ENCODE assay signal across 8 mouse cellular contexts in the genomic region with DNA sequence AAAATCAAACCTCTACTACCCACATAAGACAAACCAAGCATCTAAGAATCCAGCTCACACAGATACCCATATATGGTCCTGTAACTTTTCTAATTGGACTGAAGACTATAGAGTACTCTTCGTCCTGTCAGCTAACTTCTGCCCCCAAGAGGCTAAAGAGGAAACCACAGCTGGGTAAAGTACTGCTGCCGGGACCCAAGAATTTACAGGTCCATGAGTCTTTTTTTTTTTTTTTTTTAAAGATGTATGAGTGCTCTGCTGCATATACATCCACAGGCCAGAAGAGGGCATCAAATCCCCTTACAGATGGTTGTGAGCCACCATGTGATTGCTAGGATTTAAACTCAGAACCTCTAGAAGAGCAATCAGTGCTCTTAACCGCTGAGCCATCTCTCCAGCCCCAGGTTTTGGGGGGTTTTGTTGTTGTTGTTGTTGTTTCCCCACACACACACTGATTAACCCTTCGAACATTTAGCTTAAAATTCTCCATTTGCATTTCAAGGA. TPM values are rescaled to one million over a fixed set of nuclear protein-coding genes. Genes with fewer than 3 reads are reported as not detected.
DNase-seq lines count a peak whose midpoint lies in the region; ATAC-seq and TF ChIP-seq lines count a peak whose summit lies in the region.

No protein-coding gene starts in this region.

- intact Hi-C loops in heart, postnatal 25 days (cut with DNase I) = loop anchor here (10.0 kb wide), 1 partner anchor 51 kb away; no protein-coding TSS in a partner anchor

- peak overlapping the region; percentile 93; the same call in 1 of the 2 replicates for H3K4me3 ChIP-seq in G1E (ENCODE audit: low read depth, low read length)
- H3K4me3 ChIP-seq in forebrain, embryonic 15.5 days = peak overlapping the region; percentile 58
- H3K4me3 ChIP-seq in neural tube, embryonic 13.5 days = peak overlapping the region; percentile 84

- no peaks in the 10 kb centered on the region for H3K9me3 ChIP-seq in G1E (replicated peaks)
- H3K9me3 ChIP-seq in forebrain, embryonic 15.5 days = no peaks in the 10 kb centered on the region
- H3K9me3 ChIP-seq in neural tube, embryonic 13.5 days = no peaks in the 10 kb centered on the region

- WGBS in forebrain, embryonic 15.5 days = 0% methylated on average over 4 of the region's 4 CpGs
- WGBS in large intestine, adult 2 months = under 1% methylated on average over 4 of the region's 4 CpGs
- 2% methylated on average over 4 of the region's 4 CpGs for WGBS in neural tube, embryonic 13.5 days

- H3K4me2 ChIP-seq in forebrain, embryonic 15.5 days (replicated peaks) = peak overlapping the region; percentile 72
- H3K4me2 ChIP-seq in neural tube, embryonic 13.5 days = peak overlapping the region; percentile 90

- DNase-seq in G1E (ENCODE audit: low spot score) = peak; percentile 47
- DNase-seq in c-Kit-positive CD71-positive TER-119-positive erythroid progenitor cells, embryonic 14.5 days (ENCODE audit: low spot score) = peak; percentile 69
- peak; percentile 30 for DNase-seq in heart, postnatal 25 days (ENCODE audit: low spot score)
- peak; percentile 67 for DNase-seq in large intestine, adult 2 months (ENCODE audit: low read depth, low spot score)
- peak; percentile 77 to 82 for DNase-seq in lung, adult 18-20 months
- DNase-seq in testis, postnatal 14 days (ENCODE audit: low spot score) = peak; percentile 72

- H3K9ac ChIP-seq in forebrain, embryonic 15.5 days (replicated peaks) = 0 out of 2 replicates have a peak overlapping the region, but pooled peaks have one; percentile 35
- H3K9ac ChIP-seq in neural tube, embryonic 13.5 days = peak overlapping the region; percentile 56; the same call in 1 of the 2 replicates

- peaks cover 16% of the 10 kb centered on the region for H3K4me1 ChIP-seq in G1E (ENCODE audit: insufficient read depth, low read depth, low read length)
- peaks cover 24% of the 10 kb centered on the region for H3K4me1 ChIP-seq in forebrain, embryonic 15.5 days
- H3K4me1 ChIP-seq in neural tube, embryonic 13.5 days (replicated peaks) = peaks cover 17% of the 10 kb centered on the region

- peak overlapping the region; percentile 77 for H3K27ac ChIP-seq in forebrain, embryonic 15.5 days (replicated peaks)
- H3K27ac ChIP-seq in neural tube, embryonic 13.5 days (replicated peaks) = peak overlapping the region; percentile 85

- TF ChIP-seq CTCF in G1E (IDR thresholded peaks at IDR 0.05; ENCODE audit: low read depth, low read length) = no peak; the same call in 1 of the 2 replicates

- no peaks in the 10 kb centered on the region for H3K27me3 ChIP-seq in G1E (ENCODE audit: insufficient read depth, low read length)
- no peaks in the 10 kb centered on the region for H3K27me3 ChIP-seq in forebrain, embryonic 15.5 days
- no peaks in the 10 kb centered on the region for H3K27me3 ChIP-seq in neural tube, embryonic 13.5 days

- peaks cover 24% of the 10 kb centered on the region for H3K36me3 ChIP-seq in G1E (replicated peaks)
- H3K36me3 ChIP-seq in forebrain, embryonic 15.5 days = peaks cover 19% of the 10 kb centered on the region
- peaks cover 21% of the 10 kb centered on the region for H3K36me3 ChIP-seq in neural tube, embryonic 13.5 days

- ATAC-seq in G1E (ENCODE audit: extremely low read depth, insufficient number of reproducible peaks, low FRiP score, poor library complexity, severe bottlenecking) = peak; percentile 29; the same call in 1 of the 2 replicates
- ATAC-seq in forebrain, embryonic 15.5 days (replicated peaks) = peak; percentile 39
- peak; percentile 51 for ATAC-seq in neural tube, embryonic 13.5 days (ENCODE audit: low read depth)

RNA-seq across cellular contexts. Expression of a gene that starts 1.1 kb away (rescaled TPM):
- total RNA-seq in G1E (2014; fragmentation: Nextera tagmentation) (29.3 and 36.9 TPM in 2 replicates), G1E (2017) (20.6 and 23.2 TPM in 2 replicates)
- polyA plus RNA-seq in G1E (2012) = 11.7 and 19.5 TPM in 2 replicates
- 85.5 and 85.7 TPM in 2 replicates for polyA plus RNA-seq in forebrain, embryonic 15.5 days (2015; fragmentation: Nextera tagmentation; extraction: Ambion mirVana)
- 10 to 100 TPM; 19.8 to 20.9 TPM for total RNA-seq in heart, postnatal 25 days (2021)
- polyA plus RNA-seq in large intestine, adult 2 months (2012; rRNA removed) = 32.7 and 42.6 TPM in 2 replicates
- polyA plus RNA-seq in neural tube, embryonic 13.5 days (2015; fragmentation: Nextera tagmentation; extraction: Ambion mirVana) = 69.9 and 78.4 TPM in 2 replicates

RNA-seq across cellular contexts. Expression of a gene that starts 9.1 kb away (rescaled TPM):
- 0.29 TPM in 1 of 2 replicates, not detected in the other for total RNA-seq in G1E (2014; fragmentation: Nextera tagmentation)
- total RNA-seq in G1E (2017) = 0.29 and 0.38 TPM in 2 replicates
- polyA plus RNA-seq in G1E (2012) = 0.02 TPM in 2 replicates
- polyA plus RNA-seq in forebrain, embryonic 15.5 days (2015; fragmentation: Nextera tagmentation; extraction: Ambion mirVana) = 1.8 and 1.9 TPM in 2 replicates
- total RNA-seq in heart, postnatal 25 days (2021) = under 1 TPM in 1 of 2 experiments, not detected in 1; 0.36 TPM
- 0.62 and 0.69 TPM in 2 replicates for polyA plus RNA-seq in large intestine, adult 2 months (2012; rRNA removed)
- 1.3 and 1.5 TPM in 2 replicates for polyA plus RNA-seq in neural tube, embryonic 13.5 days (2015; fragmentation: Nextera tagmentation; extraction: Ambion mirVana)

RNA-seq across cellular contexts. Expression of a gene that starts 30.1 kb away (rescaled TPM):
- total RNA-seq in G1E (2014; fragmentation: Nextera tagmentation) (not detected in 2 replicates), G1E (2017) (0.12 TPM in 1 of 2 replicates, not detected in the other)
- polyA plus RNA-seq in G1E (2012) = not detected in 2 replicates
- polyA plus RNA-seq in forebrain, embryonic 15.5 days (2015; fragmentation: Nextera tagmentation; extraction: Ambion mirVana) = not detected in 2 replicates
- total RNA-seq in heart, postnatal 25 days (2021) = not detected
- polyA plus RNA-seq in large intestine, adult 2 months (2012; rRNA removed) = not detected in 2 replicates
- polyA plus RNA-seq in neural tube, embryonic 13.5 days (2015; fragmentation: Nextera tagmentation; extraction: Ambion mirVana) = not detected in 2 replicates

RNA-seq across cellular contexts. Expression of a gene that starts 30.4 kb away (rescaled TPM):
- total RNA-seq in G1E (2014; fragmentation: Nextera tagmentation) (not detected in 2 replicates), G1E (2017) (0.05 TPM in 1 of 2 replicates, not detected in the other)
- polyA plus RNA-seq in G1E (2012) = 0.24 TPM in 1 of 2 replicates, not detected in the other
- 152 TPM in 2 replicates for polyA plus RNA-seq in forebrain, embryonic 15.5 days (2015; fragmentation: Nextera tagmentation; extraction: Ambion mirVana)
- 1,000 to 10,000 TPM; 1,299 to 1,387 TPM for total RNA-seq in heart, postnatal 25 days (2021)
- polyA plus RNA-seq in large intestine, adult 2 months (2012; rRNA removed) = 32.4 and 33.6 TPM in 2 replicates
- 151 and 159 TPM in 2 replicates for polyA plus RNA-seq in neural tube, embryonic 13.5 days (2015; fragmentation: Nextera tagmentation; extraction: Ambion mirVana)

RNA-seq across cellular contexts. Expression of a gene that starts 34.6 kb away (rescaled TPM):
- not detected in 2 replicates for total RNA-seq in G1E (2014; fragmentation: Nextera tagmentation)
- total RNA-seq in G1E (2017) = not detected in 2 replicates
- not detected in 2 replicates for polyA plus RNA-seq in G1E (2012)
- polyA plus RNA-seq in forebrain, embryonic 15.5 days (2015; fragmentation: Nextera tagmentation; extraction: Ambion mirVana) = not detected in 2 replicates
- total RNA-seq in heart, postnatal 25 days (2021) = not detected
- polyA plus RNA-seq in large intestine, adult 2 months (2012; rRNA removed) = not detected in 2 replicates
- not detected in 2 replicates for polyA plus RNA-seq in neural tube, embryonic 13.5 days (2015; fragmentation: Nextera tagmentation; extraction: Ambion mirVana)

Comparison
In these comparisons a context has a peak if more than half of its experiments do, and no peak if none do; other contexts are left out.
1. Peak in every context shown above with its lines: DNase-seq, ATAC-seq, H3K4me3 ChIP-seq and H3K27ac ChIP-seq.